Mouse (Mus musculus): ENCODE results near the gene Phka1. TPM values are rescaled to one million over a fixed set of nuclear protein-coding genes. Genes with fewer than 3 reads are reported as not detected.

The Phka1 gene
- polyA plus RNA-seq, 1 experiment = 20.8 TPM

GRCm38 (mm10) chrX:102644573-102644951 lies 516 bp upstream of the Phka1 start:
- TF ChIP-seq CTCF (IDR thresholded peaks at IDR 0.05; ENCODE audit: borderline replicate concordance, insufficient read depth, low read depth, low read length) (no peak), POLR2A (IDR thresholded peaks at IDR 0.05; ENCODE audit: borderline replicate concordance, insufficient read depth, low read length) (no peak)
- Histone ChIP-seq H3K4me1 (ENCODE audit: control insufficient read depth, insufficient read depth, low read length) (no peaks in the 10 kb centered on the region), H3K4me3 (replicated peaks; ENCODE audit: insufficient read depth, low read depth, low read length) (peak overlapping the region; percentile 53), H3K27me3 (ENCODE audit: control insufficient read depth, insufficient read depth, low read length) (no peaks in the 10 kb centered on the region), H3K27ac (ENCODE audit: insufficient read depth, low read length) (no peak overlapping the region)
- 4% methylated on average over 8 of the region's 8 CpGs for WGBS
- DNase-seq = peak in 1 of 2 experiments; percentile 9

- TF ChIP-seq CTCF (IDR thresholded peaks at IDR 0.05; ENCODE audit: borderline replicate concordance, insufficient read depth, low read depth, low read length) (no peak), POLR2A (IDR thresholded peaks at IDR 0.05; ENCODE audit: borderline replicate concordance, insufficient read depth, low read length) (no peak)
- WGBS = 69% methylated on average over 2 of the region's 2 CpGs
- Histone ChIP-seq H3K27me3 (ENCODE audit: control insufficient read depth, insufficient read depth, low read length) (no peaks in the 10 kb centered on the region), H3K4me3 (replicated peaks; ENCODE audit: insufficient read depth, low read depth, low read length) (no peak overlapping the region), H3K27ac (ENCODE audit: insufficient read depth, low read length) (no peak overlapping the region), H3K4me1 (ENCODE audit: control insufficient read depth, insufficient read depth, low read length) (no peaks in the 10 kb centered on the region)
- no peak for DNase-seq
These were observed 42.8 kb downstream of the Phka1 start for GRCm38 (mm10) chrX:102601269-102601668.

DNA sequence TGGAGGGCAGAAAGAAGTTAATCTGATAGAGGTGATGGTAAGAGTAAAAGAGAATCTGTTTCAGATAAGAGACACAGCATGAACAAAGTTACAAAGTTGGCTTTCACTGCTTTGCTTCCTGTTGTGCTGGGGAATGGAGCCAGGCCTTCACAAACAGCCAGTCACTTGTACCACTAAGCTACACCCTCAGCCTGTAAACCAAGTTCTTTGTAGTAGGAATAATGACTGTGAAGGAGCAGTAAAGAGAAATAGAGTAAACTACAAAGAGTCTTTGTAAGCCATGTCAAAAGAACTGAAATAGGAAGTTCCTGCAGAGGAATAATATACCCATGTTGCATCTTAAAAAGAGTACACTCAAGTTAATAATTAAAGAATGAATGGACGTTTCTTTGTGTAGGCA lies 55.5 kb downstream of the Phka1 start:
- DNase-seq = peak in 1 of 2 experiments; percentile 5
- 23% methylated on average over 1 of the region's 1 CpGs for WGBS
- Histone ChIP-seq H3K27me3 (ENCODE audit: control insufficient read depth, insufficient read depth, low read length) (no peaks in the 10 kb centered on the region), H3K27ac (ENCODE audit: insufficient read depth, low read length) (no peak overlapping the region), H3K4me1 (ENCODE audit: control insufficient read depth, insufficient read depth, low read length) (no peaks in the 10 kb centered on the region), H3K4me3 (replicated peaks; ENCODE audit: insufficient read depth, low read depth, low read length) (no peak overlapping the region)
- TF ChIP-seq POLR2A (IDR thresholded peaks at IDR 0.05; ENCODE audit: borderline replicate concordance, insufficient read depth, low read length) (no peak), CTCF (IDR thresholded peaks at IDR 0.05; ENCODE audit: borderline replicate concordance, insufficient read depth, low read depth, low read length) (no peak)

- H3K27ac ChIP-seq (ENCODE audit: insufficient read depth, low read length) = no peak overlapping the region
- no peak for DNase-seq
- no peak overlapping the region for H3K4me3 ChIP-seq (replicated peaks; ENCODE audit: insufficient read depth, low read depth, low read length)
- H3K27me3 ChIP-seq (ENCODE audit: control insufficient read depth, insufficient read depth, low read length) = no peaks in the 10 kb centered on the region
- 28% methylated on average over 1 of the region's 1 CpGs for WGBS
- no peak for TF ChIP-seq CTCF (IDR thresholded peaks at IDR 0.05; ENCODE audit: borderline replicate concordance, insufficient read depth, low read depth, low read length)
- H3K4me1 ChIP-seq (ENCODE audit: control insufficient read depth, insufficient read depth, low read length) = no peaks in the 10 kb centered on the region
These were observed 72.9 kb downstream of the Phka1 start for GRCm38 (mm10) chrX:102571186-102571585.

- no peak for DNase-seq
- 91% methylated on average over 7 of the region's 7 CpGs for WGBS
- TF ChIP-seq POLR2A (IDR thresholded peaks at IDR 0.05; ENCODE audit: borderline replicate concordance, insufficient read depth, low read length) (no peak), CTCF (IDR thresholded peaks at IDR 0.05; ENCODE audit: borderline replicate concordance, insufficient read depth, low read depth, low read length) (no peak)
- no peak overlapping the region for H3K4me3 ChIP-seq (replicated peaks; ENCODE audit: insufficient read depth, low read depth, low read length)
- no peaks in the 10 kb centered on the region for H3K4me1 ChIP-seq (ENCODE audit: control insufficient read depth, insufficient read depth, low read length)
- no peaks in the 10 kb centered on the region for H3K27me3 ChIP-seq (ENCODE audit: control insufficient read depth, insufficient read depth, low read length)
- no peak overlapping the region for H3K27ac ChIP-seq (ENCODE audit: insufficient read depth, low read length)
These were observed 87.1 kb downstream of the Phka1 start for GRCm38 (mm10) chrX:102556906-102557305.

DNA sequence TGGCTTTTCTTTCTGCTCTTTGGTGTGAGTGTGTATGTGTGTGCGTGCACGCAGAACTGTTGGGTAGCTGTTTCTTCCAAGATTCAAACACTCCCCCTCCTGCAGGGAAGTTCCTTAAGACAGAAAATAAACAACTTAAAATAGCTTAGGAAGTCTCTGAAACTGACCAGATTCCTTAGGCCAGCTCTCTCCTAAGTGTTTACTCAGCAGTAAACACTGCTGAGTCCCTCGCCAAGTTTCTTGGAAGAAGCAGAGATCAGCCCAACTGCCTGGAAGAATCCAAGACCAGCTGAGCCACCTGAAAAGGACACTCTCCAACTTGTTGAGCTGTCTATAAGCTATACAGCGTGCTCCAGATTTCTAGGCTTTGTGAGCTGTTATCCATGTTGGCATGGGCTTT lies 134.8 kb downstream of the Phka1 start:
- WGBS = 61% methylated on average over 4 of the region's 4 CpGs
- Histone ChIP-seq H3K4me3 (replicated peaks; ENCODE audit: insufficient read depth, low read depth, low read length) (no peak overlapping the region), H3K27me3 (ENCODE audit: control insufficient read depth, insufficient read depth, low read length) (no peaks in the 10 kb centered on the region), H3K4me1 (ENCODE audit: control insufficient read depth, insufficient read depth, low read length) (no peaks in the 10 kb centered on the region), H3K27ac (ENCODE audit: insufficient read depth, low read length) (no peak overlapping the region)
- DNase-seq = no peak
- TF ChIP-seq CTCF (IDR thresholded peaks at IDR 0.05; ENCODE audit: borderline replicate concordance, insufficient read depth, low read depth, low read length) = no peak
- no peak for TF ChIP-seq POLR2A (IDR thresholded peaks at IDR 0.05; ENCODE audit: borderline replicate concordance, insufficient read depth, low read length)

DNA sequence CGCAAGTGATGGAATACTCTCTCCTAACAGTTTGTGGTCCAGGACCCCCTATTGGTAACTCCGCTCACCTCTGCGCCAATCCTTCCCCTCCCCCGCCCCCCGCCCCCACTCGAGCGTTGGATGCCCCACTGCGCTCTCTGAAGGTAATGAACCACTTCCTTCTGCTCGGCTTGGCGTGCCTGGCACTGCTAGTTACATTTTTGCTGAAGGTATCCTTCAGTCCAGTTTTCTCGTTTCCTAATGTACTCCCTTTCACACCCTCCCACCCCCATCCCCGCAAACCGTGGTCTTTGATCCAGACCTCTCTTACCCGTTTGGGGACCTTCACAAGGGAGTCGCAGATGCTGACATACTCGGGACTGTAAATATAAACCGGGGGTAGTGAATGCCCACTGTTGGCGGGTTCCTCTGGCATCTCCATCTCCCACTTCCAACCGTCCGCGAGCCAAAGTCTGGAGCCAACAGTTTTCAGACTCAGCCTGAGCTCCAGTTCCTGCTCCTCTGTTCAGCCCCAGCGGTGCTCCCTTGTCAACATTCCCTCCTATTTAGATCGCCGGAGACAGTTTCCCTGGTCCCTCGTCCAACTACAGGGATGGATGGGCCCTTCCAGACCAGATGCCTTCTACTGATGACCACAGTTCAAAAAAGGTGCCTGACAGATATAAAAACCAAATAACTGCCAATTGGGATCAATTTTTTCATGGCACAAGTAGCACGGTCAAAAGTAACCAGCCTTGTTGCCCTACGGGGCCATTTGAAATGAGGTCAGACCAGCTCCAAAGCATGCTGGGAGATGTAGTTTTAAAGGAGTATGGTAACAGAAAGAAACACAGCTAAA lies 139.2 kb downstream of the Phka1 start, which contains the start of gene Hdac8:
Hdac8 (minus strand) TSS at position 716 of the 838 bp plus-strand sequence.
- peak; percentile 66 to 69 for DNase-seq
- 7% methylated on average over 27 of the region's 27 CpGs for WGBS
- Histone ChIP-seq H3K27ac (ENCODE audit: insufficient read depth, low read length) (peak within 1 kb of the TSS; percentile 87), H3K4me1 (ENCODE audit: control insufficient read depth, insufficient read depth, low read length) (no peaks in the 10 kb centered on the region), H3K4me3 (replicated peaks; ENCODE audit: insufficient read depth, low read depth, low read length) (peak within 1 kb of the TSS; percentile 99), H3K27me3 (ENCODE audit: control insufficient read depth, insufficient read depth, low read length) (no peaks in the 10 kb centered on the region)
- TF ChIP-seq POLR2A (IDR thresholded peaks at IDR 0.05; ENCODE audit: borderline replicate concordance, insufficient read depth, low read length) = no peak
- no peak for TF ChIP-seq CTCF (IDR thresholded peaks at IDR 0.05; ENCODE audit: borderline replicate concordance, insufficient read depth, low read depth, low read length)

DNA sequence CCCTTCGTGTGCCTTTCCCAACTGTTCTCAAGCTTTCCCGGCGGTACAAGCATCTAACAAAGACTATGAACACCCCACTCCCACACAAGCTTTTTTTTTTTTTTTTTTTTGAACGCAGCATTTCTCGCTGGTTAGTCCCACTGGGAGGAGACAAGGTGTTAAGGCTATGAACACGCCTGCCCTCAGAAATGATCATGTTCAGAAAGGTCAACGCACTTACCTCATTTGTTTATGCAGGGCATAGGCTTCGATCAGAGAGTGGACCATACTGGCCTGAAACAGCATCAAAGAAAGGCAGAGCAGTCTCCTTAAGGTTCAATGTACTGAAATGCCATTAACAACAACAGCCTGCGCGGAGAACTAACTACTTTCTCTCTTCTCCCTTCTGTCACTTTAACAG lies 139.9 kb downstream of the Phka1 start:
- no peak for TF ChIP-seq POLR2A (IDR thresholded peaks at IDR 0.05; ENCODE audit: borderline replicate concordance, insufficient read depth, low read length)
- no peak for TF ChIP-seq CTCF (IDR thresholded peaks at IDR 0.05; ENCODE audit: borderline replicate concordance, insufficient read depth, low read depth, low read length)
- Histone ChIP-seq H3K4me1 (ENCODE audit: control insufficient read depth, insufficient read depth, low read length) (no peaks in the 10 kb centered on the region), H3K27me3 (ENCODE audit: control insufficient read depth, insufficient read depth, low read length) (no peaks in the 10 kb centered on the region), H3K27ac (ENCODE audit: insufficient read depth, low read length) (no peak overlapping the region), H3K4me3 (replicated peaks; ENCODE audit: insufficient read depth, low read depth, low read length) (peak overlapping the region; percentile 99)
- 23% methylated on average over 10 of the region's 10 CpGs for WGBS
- peak in 1 of 2 experiments; percentile 12 for DNase-seq
